Mouse (Mus musculus) MEL (cell line): ENCODE measurements at regions not wholly inside any gene's neighbourhood (a gene's known extent, or its start where the extent isn't known, plus 50 kb on each side); places are given as distances from the start of the nearest gene placed in this dataset.

ENCODE experiments used
- CTCF ChIP-seq, 3 experiments: IDR thresholded peaks in 2 of 3; conservative IDR thresholded peaks in 1 of 3; 2 replicates each; pipeline ENCODE4 v1.5.1; 2011 to 2012; ENCODE audit warnings: low read length in 3 of 3, low read depth in 2 of 3, mild to moderate bottlenecking in 2 of 3, improper control_type of control experiment in 1 of 3, inconsistent platforms in 1 of 3, mixed read lengths in 1 of 3, moderate library complexity in 1 of 3; ENCODE audit not compliant: control insufficient read depth in 1 of 3, insufficient read depth in 1 of 3, poor library complexity in 1 of 3, severe bottlenecking in 1 of 3
- ETS1 ChIP-seq: IDR thresholded peaks from 2 replicates; pipeline ENCODE4 v1.6.1; 2012; ENCODE audit warnings: low read depth, mild to moderate bottlenecking, inconsistent platforms, low read length, improper control_type of control experiment, moderate library complexity
- MAX ChIP-seq: IDR thresholded peaks from 2 replicates; pipeline ENCODE4 v1.6.1; 2011; ENCODE audit warnings: low read length, improper control_type of control experiment
- POLR2A ChIP-seq, 2 experiments: IDR thresholded peaks; 2 replicates each; pipeline ENCODE4 v1.6.1; 2011 to 2012; ENCODE audit warnings: low read length in 2 of 2, mild to moderate bottlenecking in 2 of 2, control low read depth in 1 of 2, improper control_type of control experiment in 1 of 2, low read depth in 1 of 2, moderate library complexity in 1 of 2; ENCODE audit not compliant: control insufficient read depth in 1 of 2, insufficient read depth in 1 of 2, poor library complexity in 1 of 2
- RCOR1 ChIP-seq: IDR thresholded peaks from 2 replicates; pipeline ENCODE4 v1.6.1; 2012; ENCODE audit warnings: low read depth, mild to moderate bottlenecking, inconsistent platforms, low read length, improper control_type of control experiment
- ZC3H11A ChIP-seq: IDR thresholded peaks from 2 replicates; pipeline ENCODE4 v1.6.1; 2012; ENCODE audit warnings: low read depth, mild to moderate bottlenecking, inconsistent platforms, low read length, improper control_type of control experiment
- ZMIZ1 ChIP-seq: IDR thresholded peaks from 2 replicates; pipeline ENCODE4 v1.6.1; 2012; ENCODE audit warnings: low read depth, mild to moderate bottlenecking, inconsistent platforms, low read length, improper control_type of control experiment, moderate library complexity

GRCm38 (mm10) chr2:48661222-48661621 is 152.7 kb upstream of the Acvr2a start:
- TF ChIP-seq MAX (no peak), ZC3H11A (no peak), CTCF (IDR thresholded peaks at IDR 0.05 in 2 of 3, conservative IDR thresholded peaks at IDR 0.05 in 1 of 3; ENCODE audit: control insufficient read depth in 1 of 3, insufficient read depth in 1 of 3, low read depth in 2 of 3, low read length in 3 of 3, poor library complexity in 1 of 3, severe bottlenecking in 1 of 3) (no peak), ZMIZ1 (no peak), ETS1 (no peak), POLR2A (IDR thresholded peaks at IDR 0.05; ENCODE audit: control insufficient read depth in 1 of 2, insufficient read depth in 1 of 2, low read depth in 1 of 2, low read length in 2 of 2, poor library complexity in 1 of 2) (no peak), RCOR1 (no peak)
